Mouse (Mus musculus) kidney, adult 2 months (tissue): ENCODE data around the gene Myl7.

Experiments
- CTCF ChIP-seq: fragments of 200-500 bp; conservative IDR thresholded peaks from 2 replicates; pipeline ENCODE4 v1.5.1; 2011; ENCODE audit warnings: low read depth, mild to moderate bottlenecking, control low read depth, low read length, moderate library complexity, mixed read lengths; ENCODE audit not compliant: insufficient read depth, insufficient read length
- POLR2A ChIP-seq: fragments of 200-500 bp; IDR thresholded peaks from one replicate; pipeline ENCODE4 v1.6.1; 2011; ENCODE audit warnings: low read depth, low read length, control low read depth

GRCm38 (mm10) chr11:5905778-5906518 is 7.4 kb upstream of the Myl7 start:
- TF ChIP-seq POLR2A (no peak), CTCF (no peak)
